Mouse (Mus musculus) midbrain, embryonic 12.5 days (tissue): Measurements from ENCODE around the gene Plbd2. TPM values are rescaled to one million over a fixed set of nuclear protein-coding genes. Genes with fewer than 3 reads are reported as not detected.

Experiments used
- polyA plus RNA-seq: library from polyadenylated mRNA; unstranded; fragments of >200 nt; fragmentation: Nextera tagmentation; extraction: Ambion mirVana; gene quantifications from 2 replicates; pipeline ENCODE4 v1.2.1, GENCODE M21; 2016

The Plbd2 gene
- polyA plus RNA-seq, 1 experiment from 2014 or later, result 36.2 TPM

Other genes starting within 250 kb of the Plbd2 start
- 45.2 and 51.9 TPM in 2 replicates for gene Lhx5, start 71.9 kb downstream of the Plbd2 start, polyA plus RNA-seq
- 6.4 and 7.5 TPM in 2 replicates for gene Sdsl, start 30.8 kb downstream of the Plbd2 start, polyA plus RNA-seq
- gene Sds, start 27.1 kb downstream of the Plbd2 start, polyA plus RNA-seq, result not detected in 2 replicates
- gene Slc8b1, start 7.5 kb upstream of the Plbd2 start, polyA plus RNA-seq, result 3.1 TPM in 2 replicates
- gene Tpcn1, start 85.0 kb upstream of the Plbd2 start, polyA plus RNA-seq, result 12.9 and 14.2 TPM in 2 replicates
- gene Iqcd, start 85.4 kb upstream of the Plbd2 start, polyA plus RNA-seq, result 0.60 and 1.7 TPM in 2 replicates
- 15.5 and 16.0 TPM in 2 replicates for gene Rita1, start 109.0 kb upstream of the Plbd2 start, polyA plus RNA-seq
- 51.8 and 53.0 TPM in 2 replicates for gene Ddx54, start 109.1 kb upstream of the Plbd2 start, polyA plus RNA-seq
- gene Cfap73, start 130.6 kb upstream of the Plbd2 start, polyA plus RNA-seq, result not detected in 2 replicates
- not detected in 2 replicates for gene Rasal1, start 145.2 kb upstream of the Plbd2 start, polyA plus RNA-seq
- 17.1 and 18.4 TPM in 2 replicates for gene Dtx1, start 208.3 kb upstream of the Plbd2 start, polyA plus RNA-seq
- 0.21 and 0.34 TPM in 2 replicates for gene Oas2, start 246.2 kb upstream of the Plbd2 start, polyA plus RNA-seq